Mouse (Mus musculus) liver, postnatal 0 days (tissue): ENCODE results near the gene Csk.

Experiments used
- CTCF ChIP-seq: sonication (generic); IDR thresholded peaks from 2 replicates; pipeline ENCODE4 v1.5.1; 2016; ENCODE audit warnings: antibody characterized with exemption, low read depth
- EP300 ChIP-seq: IDR thresholded peaks from 2 replicates; pipeline ENCODE4 v1.6.1; 2016; ENCODE audit warnings: antibody characterized with exemption, low read depth, mild to moderate bottlenecking

GRCm38 (mm10) chr9:57643856-57644180, 9.6 kb downstream of the Csk start:
- TF ChIP-seq CTCF (no peak), EP300 (0 out of 2 replicates have a peak, but pooled peaks have one; percentile 46)
